Mouse (Mus musculus) midbrain, embryonic 11.5 days (tissue): ENCODE data around the gene Runx1. TPM values are rescaled to one million over a fixed set of nuclear protein-coding genes. Genes with fewer than 3 reads are reported as not detected.

ENCODE experiments used
- ATAC-seq: fragments of 200-750 bp; cut with Nextera tagmentation; 2 replicates; pipeline ENCODE4 v1.8.0; 2017; ENCODE audit warnings: moderate TSS enrichment, moderate library complexity; ENCODE audit not compliant: low FRiP score
- DNase-seq: peaks from one replicate; pipeline ENCODE4 v3.0.0; 2015; ENCODE audit warnings: low spot score; ENCODE audit errors: missing footprints
- H3K27ac ChIP-seq: fragments of 300-500 bp; sonication (generic); 2 replicates; pipeline ENCODE4 v1.5.1; 2014; ENCODE audit warnings: low read depth, low read length
- H3K27me3 ChIP-seq: fragments of 300-500 bp; sonication (generic); 2 replicates; pipeline ENCODE4 v1.6.1; 2014; ENCODE audit warnings: mild to moderate bottlenecking, low read length, moderate library complexity, mixed read lengths; ENCODE audit not compliant: control insufficient read depth, insufficient read depth
- H3K36me3 ChIP-seq: fragments of 300-500 bp; sonication (generic); 2 replicates; pipeline ENCODE4 v1.6.1; 2014; ENCODE audit warnings: mild to moderate bottlenecking, low read length, moderate library complexity, mixed read lengths; ENCODE audit not compliant: control insufficient read depth, insufficient read depth
- H3K4me1 ChIP-seq: fragments of 300-500 bp; sonication (generic); 2 replicates; pipeline ENCODE4 v1.6.1; 2014; ENCODE audit warnings: low read length; ENCODE audit not compliant: control insufficient read depth, insufficient read depth
- H3K4me2 ChIP-seq: fragments of 300-500 bp; sonication (generic); 2 replicates; pipeline ENCODE4 v1.6.1; 2014; ENCODE audit warnings: mild to moderate bottlenecking, moderate library complexity
- H3K4me3 ChIP-seq: fragments of 300-500 bp; sonication (generic); 2 replicates; pipeline ENCODE4 v1.5.1; 2014; ENCODE audit warnings: low read depth, low read length
- H3K9ac ChIP-seq: fragments of 300-500 bp; sonication (generic); 2 replicates; pipeline ENCODE4 v1.6.1; 2014; ENCODE audit warnings: low read length
- H3K9me3 ChIP-seq: fragments of 300-500 bp; sonication (generic); 2 replicates; pipeline ENCODE4 v1.6.1; 2016; ENCODE audit warnings: low read length; ENCODE audit not compliant: control insufficient read depth
- WGBS: fragments of 180-500 bp; shearing (Covaris S2); extraction: QIAGEN DNeasy Blood & Tissue Kit; methylation state at CpG from one replicate; pipeline ENCODE4 v1.1.7; 2014; 5-methylcytosine and 5-hydroxymethylcytosine counted together
- polyA plus RNA-seq: library from polyadenylated mRNA; unstranded; fragments of >200 nt; fragmentation: Nextera tagmentation; extraction: Ambion mirVana; gene quantifications from 2 replicates; pipeline ENCODE4 v1.2.1, GENCODE M21; 2014

Gene Runx1
- polyA plus RNA-seq, 1 experiment from 2014 or later = 0.93 TPM

GRCm38 (mm10) chr16:92739071-92739793, 86.7 kb downstream of the Runx1 start:
- Histone ChIP-seq H3K36me3 (no peaks in the 10 kb centered on the region), H3K4me1 (no peaks in the 10 kb centered on the region), H3K9ac (no peak overlapping the region), H3K9me3 (no peaks in the 10 kb centered on the region), H3K27me3 (no peaks in the 10 kb centered on the region), H3K4me3 (no peak overlapping the region), H3K4me2 (no peak overlapping the region), H3K27ac (no peak overlapping the region)
- no peak for ATAC-seq
- no peak for DNase-seq
- 84% methylated on average over 7 of the region's 7 CpGs for WGBS

DNA sequence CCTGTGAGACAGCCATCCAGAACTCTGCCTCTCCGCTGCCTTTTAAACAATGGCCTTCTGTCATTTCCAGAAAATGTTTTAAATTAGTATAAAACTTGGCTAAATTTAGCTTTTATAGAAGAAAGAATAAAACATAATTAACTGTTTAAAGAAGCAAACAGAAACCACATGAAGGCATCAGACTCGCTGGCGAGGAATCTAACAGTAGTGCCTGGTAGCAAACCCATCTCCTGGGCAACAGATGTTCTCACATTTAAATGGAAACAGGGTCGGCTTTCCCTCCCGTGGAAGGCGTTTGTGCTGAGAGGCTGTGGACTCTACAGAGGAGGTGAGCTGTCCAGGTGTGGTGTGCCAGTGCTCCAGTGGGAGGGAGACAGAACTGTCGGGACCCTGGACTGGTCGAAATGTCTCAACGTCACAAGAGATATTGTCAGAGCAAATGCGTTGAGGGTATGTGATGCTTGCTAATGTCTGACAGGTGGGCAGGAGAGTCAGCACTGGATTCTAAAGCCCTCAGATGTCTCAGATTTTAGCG, 87.4 kb downstream of the Runx1 start:
- Histone ChIP-seq H3K4me2 (no peak overlapping the region), H3K36me3 (no peaks in the 10 kb centered on the region), H3K9me3 (no peaks in the 10 kb centered on the region), H3K27ac (no peak overlapping the region), H3K27me3 (no peaks in the 10 kb centered on the region), H3K9ac (no peak overlapping the region), H3K4me3 (no peak overlapping the region), H3K4me1 (no peaks in the 10 kb centered on the region)
- 82% methylated on average over 11 of the region's 11 CpGs for WGBS
- DNase-seq = no peak
- ATAC-seq = no peak

DNA sequence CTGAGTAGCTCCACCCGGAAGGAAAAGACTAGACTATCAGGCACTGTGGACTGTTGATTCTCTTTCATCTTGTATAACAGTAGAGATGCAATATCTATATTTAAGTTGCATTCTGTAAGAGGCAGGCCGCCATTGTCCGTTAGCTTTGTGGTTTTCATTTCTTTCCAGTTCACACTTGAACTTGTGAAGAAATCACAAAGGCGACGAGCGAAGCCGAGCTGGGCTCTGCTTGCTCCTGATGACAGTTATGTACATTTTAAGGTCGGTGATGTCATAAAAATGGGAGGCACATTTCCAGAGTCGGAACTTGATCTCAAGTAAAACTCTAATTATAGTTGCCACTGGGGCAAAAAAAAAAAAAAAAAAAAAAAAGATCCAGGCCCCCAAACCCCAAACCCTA, 99.1 kb downstream of the Runx1 start:
- Histone ChIP-seq H3K4me3 (no peak overlapping the region), H3K4me2 (no peak overlapping the region), H3K9ac (no peak overlapping the region), H3K9me3 (no peaks in the 10 kb centered on the region), H3K36me3 (no peaks in the 10 kb centered on the region), H3K4me1 (no peaks in the 10 kb centered on the region), H3K27me3 (no peaks in the 10 kb centered on the region), H3K27ac (no peak overlapping the region)
- 92% methylated on average over 9 of the region's 9 CpGs for WGBS
- DNase-seq (no peak), ATAC-seq (no peak)

- Histone ChIP-seq H3K27me3 (no peaks in the 10 kb centered on the region), H3K9me3 (no peaks in the 10 kb centered on the region), H3K4me2 (no peak overlapping the region), H3K4me1 (no peaks in the 10 kb centered on the region), H3K36me3 (no peaks in the 10 kb centered on the region), H3K27ac (no peak overlapping the region), H3K4me3 (no peak overlapping the region), H3K9ac (no peak overlapping the region)
- DNase-seq = no peak
- ATAC-seq = no peak
- WGBS = 93% methylated on average over 3 of the region's 3 CpGs
Measured at GRCm38 (mm10) chr16:92724526-92724925, 101.4 kb downstream of the Runx1 start.

- DNase-seq (no peak), ATAC-seq (no peak)
- Histone ChIP-seq H3K4me2 (no peak overlapping the region), H3K36me3 (no peaks in the 10 kb centered on the region), H3K27me3 (no peaks in the 10 kb centered on the region), H3K27ac (no peak overlapping the region), H3K9ac (no peak overlapping the region), H3K4me3 (no peak overlapping the region), H3K9me3 (no peaks in the 10 kb centered on the region), H3K4me1 (no peaks in the 10 kb centered on the region)
- 81% methylated on average over 10 of the region's 10 CpGs for WGBS
Measured at GRCm38 (mm10) chr16:92720678-92721077, 105.3 kb downstream of the Runx1 start.

DNA sequence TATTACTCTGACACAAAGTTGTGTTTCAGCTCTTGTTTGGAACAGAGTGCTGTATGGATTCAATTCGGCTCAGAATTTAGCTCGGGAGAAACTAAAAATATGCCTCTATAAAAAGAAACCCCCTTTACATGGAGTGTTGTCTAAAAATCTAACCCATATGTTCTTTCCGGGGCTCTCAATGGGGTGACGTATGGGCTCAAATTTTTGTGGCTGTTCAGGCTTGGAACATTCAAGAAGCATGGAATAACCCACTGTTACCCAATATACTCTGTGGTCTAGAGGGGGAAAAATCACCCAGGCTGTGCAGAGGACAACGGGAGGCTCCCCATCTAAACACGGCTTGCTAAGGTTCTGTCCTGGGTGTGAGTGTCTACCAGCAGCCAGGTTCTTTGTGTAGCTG, 106.2 kb downstream of the Runx1 start:
- H3K27ac ChIP-seq = no peak overlapping the region
- H3K27me3 ChIP-seq = no peaks in the 10 kb centered on the region
- no peaks in the 10 kb centered on the region for H3K36me3 ChIP-seq
- no peaks in the 10 kb centered on the region for H3K4me1 ChIP-seq
- H3K4me3 ChIP-seq = no peak overlapping the region
- ATAC-seq (no peak), DNase-seq (no peak)
- no peak overlapping the region for H3K9ac ChIP-seq
- WGBS = 87% methylated on average over 6 of the region's 6 CpGs
- H3K4me2 ChIP-seq = no peak overlapping the region
- H3K9me3 ChIP-seq = no peaks in the 10 kb centered on the region

DNA sequence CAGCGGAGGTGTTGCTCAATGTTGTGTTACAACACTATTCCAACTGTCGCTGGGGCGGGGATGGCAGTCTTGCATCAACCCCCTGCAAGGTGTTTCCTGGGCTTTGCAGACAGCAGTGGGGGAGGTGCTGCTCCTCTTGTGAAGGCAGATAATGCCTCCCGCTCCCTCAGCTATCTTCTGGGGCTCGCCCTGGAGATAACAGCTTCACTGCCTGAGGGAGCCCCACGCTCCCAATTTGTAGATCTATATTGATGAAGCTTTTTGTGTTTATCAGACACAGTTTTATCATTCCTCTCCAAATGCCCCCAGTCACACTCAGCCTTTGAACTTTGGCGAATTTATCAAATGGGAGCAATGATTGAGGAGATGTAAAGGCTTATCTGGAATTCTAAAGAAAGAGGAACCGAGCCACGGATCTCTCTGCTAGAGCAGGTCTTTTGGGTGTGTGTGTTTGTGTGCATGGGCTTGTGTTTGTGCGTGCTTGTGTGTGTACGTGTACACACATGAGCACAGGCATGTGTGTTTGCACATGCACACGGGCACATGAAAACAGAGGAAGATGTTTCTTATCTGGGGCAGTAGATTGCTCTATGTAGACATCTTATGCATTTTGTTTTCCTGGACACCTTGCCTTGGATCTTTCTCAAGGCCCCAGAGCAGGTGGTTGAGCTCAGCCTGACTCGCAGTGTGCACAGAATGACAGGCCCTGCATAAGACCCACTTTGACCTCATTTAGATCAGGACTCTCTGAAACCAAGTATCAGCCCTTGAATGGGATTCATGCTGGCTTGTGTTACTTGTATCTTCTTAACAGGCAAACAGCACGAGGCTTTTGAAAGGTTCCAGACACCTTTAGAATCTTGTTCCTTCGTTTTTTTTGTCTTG, 110.1 kb downstream of the Runx1 start:
- 26% methylated on average over 15 of the region's 15 CpGs for WGBS
- no peak overlapping the region for H3K9ac ChIP-seq
- no peak for DNase-seq
- H3K9me3 ChIP-seq = no peaks in the 10 kb centered on the region
- H3K27ac ChIP-seq = no peak overlapping the region
- ATAC-seq = no peak
- H3K4me1 ChIP-seq = no peaks in the 10 kb centered on the region
- H3K27me3 ChIP-seq = no peaks in the 10 kb centered on the region
- H3K4me3 ChIP-seq = no peak overlapping the region
- no peaks in the 10 kb centered on the region for H3K36me3 ChIP-seq
- H3K4me2 ChIP-seq = no peak overlapping the region

- WGBS = 26% methylated on average over 1 of the region's 1 CpGs
- no peaks in the 10 kb centered on the region for H3K4me1 ChIP-seq
Measured at GRCm38 (mm10) chr16:92710161-92710560, 115.8 kb downstream of the Runx1 start.

GRCm38 (mm10) chr16:92708718-92709117, 117.2 kb downstream of the Runx1 start:
- 63% methylated on average over 4 of the region's 4 CpGs for WGBS
- no peak overlapping the region for H3K9ac ChIP-seq
- H3K4me1 ChIP-seq = no peaks in the 10 kb centered on the region
- H3K4me2 ChIP-seq = no peak overlapping the region
- H3K4me3 ChIP-seq = no peak overlapping the region
- DNase-seq = no peak
- H3K36me3 ChIP-seq = no peaks in the 10 kb centered on the region
- no peaks in the 10 kb centered on the region for H3K27me3 ChIP-seq
- no peak for ATAC-seq
- H3K27ac ChIP-seq = no peak overlapping the region
- H3K9me3 ChIP-seq = no peaks in the 10 kb centered on the region

More at GRCm38 (mm10) chr16:92710161-92710560, 115.8 kb downstream of the Runx1 start:
- Histone ChIP-seq H3K4me2 (no peak overlapping the region), H3K4me3 (no peak overlapping the region), H3K27ac (no peak overlapping the region), H3K36me3 (no peaks in the 10 kb centered on the region), H3K9me3 (no peaks in the 10 kb centered on the region), H3K9ac (no peak overlapping the region), H3K27me3 (no peaks in the 10 kb centered on the region)
- no peak for ATAC-seq
- no peak for DNase-seq
